Mouse (Mus musculus) cerebellum, adult 2 months (tissue): ENCODE results near the gene Bnip2. TPM values are rescaled to one million over a fixed set of nuclear protein-coding genes. Genes with fewer than 3 reads are reported as not detected.

ENCODE experiments used
- DNase-seq, 2 experiments: peaks; one replicate each; pipeline ENCODE4 v3.0.0; 2021
- H3K27ac ChIP-seq: fragments of 200-500 bp; 2 replicates; pipeline ENCODE4 v1.5.1; 2012; ENCODE audit warnings: low read length, control low read depth, inconsistent platforms; ENCODE audit not compliant: insufficient read depth
- H3K27me3 ChIP-seq: fragments of 200-500 bp; 2 replicates; pipeline ENCODE4 v1.6.1; 2012; ENCODE audit warnings: inconsistent platforms, mild to moderate bottlenecking, low read length, moderate library complexity; ENCODE audit not compliant: control insufficient read depth, insufficient read depth
- H3K4me1 ChIP-seq: fragments of 200-500 bp; 2 replicates; pipeline ENCODE4 v1.6.1; 2011; ENCODE audit warnings: low read length; ENCODE audit not compliant: control insufficient read depth, insufficient read depth
- H3K4me3 ChIP-seq: fragments of 200-500 bp; replicated peaks from 2 replicates; pipeline ENCODE3; 2011; ENCODE audit warnings: mild to moderate bottlenecking, low read depth, low read length, control low read depth; ENCODE audit not compliant: insufficient read depth
- CTCF ChIP-seq: fragments of 200-500 bp; IDR thresholded peaks from 2 replicates; pipeline ENCODE4 v1.5.1; 2011; ENCODE audit warnings: low read depth, mild to moderate bottlenecking, control low read depth, low read length, moderate library complexity, borderline replicate concordance; ENCODE audit not compliant: insufficient read depth
- POLR2A ChIP-seq: fragments of 200-500 bp; IDR thresholded peaks from 2 replicates; pipeline ENCODE4 v1.6.1; 2011; ENCODE audit warnings: low read length, control low read depth, borderline replicate concordance; ENCODE audit not compliant: insufficient read depth
- WGBS: fragments of 180-500 bp; shearing (Covaris S2); methylation state at CpG from one replicate; pipeline ENCODE4 v1.1.7; 2018; 5-methylcytosine and 5-hydroxymethylcytosine counted together
- polyA plus RNA-seq: library from polyadenylated mRNA; depleted of rRNA; stranded (reverse); fragments of >200 nt; gene quantifications from 2 replicates; pipeline ENCODE4 v1.2.3, GENCODE M21; 2012

Bnip2 gene
- polyA plus RNA-seq, 1 experiment, result 43.7 TPM

- 93% methylated on average over 1 of the region's 1 CpGs for WGBS
- no peak for DNase-seq
- H3K4me3 ChIP-seq, result no peak overlapping the region
- no peak for TF ChIP-seq CTCF
- TF ChIP-seq POLR2A, result no peak
- no peaks in the 10 kb centered on the region for H3K27me3 ChIP-seq
- H3K27ac ChIP-seq, result no peak overlapping the region
- H3K4me1 ChIP-seq, result no peaks in the 10 kb centered on the region
Observed at GRCm38 (mm10) chr9:69999318-69999717, 10.1 kb downstream of the Bnip2 start.

- no peaks in the 10 kb centered on the region for H3K4me1 ChIP-seq
- no peak for DNase-seq
- TF ChIP-seq POLR2A (no peak), CTCF (no peak)
- H3K4me3 ChIP-seq, result no peak overlapping the region
- H3K27ac ChIP-seq, result no peak overlapping the region
- WGBS, result 89% methylated on average over 10 of the region's 10 CpGs
- no peaks in the 10 kb centered on the region for H3K27me3 ChIP-seq
Observed at GRCm38 (mm10) chr9:70003516-70003915, 14.2 kb downstream of the Bnip2 start.

- WGBS, result 81% methylated on average over 5 of the region's 5 CpGs
- Histone ChIP-seq H3K4me3 (no peak overlapping the region), H3K4me1 (no peaks in the 10 kb centered on the region), H3K27me3 (no peaks in the 10 kb centered on the region), H3K27ac (no peak overlapping the region)
- no peak for DNase-seq
- TF ChIP-seq CTCF (no peak), POLR2A (no peak)
Observed at GRCm38 (mm10) chr9:70006984-70007383, 17.7 kb downstream of the Bnip2 start.

- no peak overlapping the region for H3K27ac ChIP-seq
- no peak overlapping the region for H3K4me3 ChIP-seq
- 72% methylated on average over 14 of the region's 14 CpGs for WGBS
- H3K27me3 ChIP-seq, result no peaks in the 10 kb centered on the region
- TF ChIP-seq CTCF (no peak), POLR2A (no peak)
- H3K4me1 ChIP-seq, result no peaks in the 10 kb centered on the region
- DNase-seq, result no peak
Observed at GRCm38 (mm10) chr9:70007506-70008248, 18.4 kb downstream of the Bnip2 start.

GRCm38 (mm10) chr9:70009754-70010304 lies 20.6 kb downstream of the Bnip2 start:
- Histone ChIP-seq H3K4me3 (no peak overlapping the region), H3K27ac (no peak overlapping the region), H3K27me3 (no peaks in the 10 kb centered on the region), H3K4me1 (no peaks in the 10 kb centered on the region; the same call in 1 of the 2 replicates)
- TF ChIP-seq POLR2A, result no peak
- TF ChIP-seq CTCF, result no peak
- 90% methylated on average over 8 of the region's 8 CpGs for WGBS
- DNase-seq, result no peak

- Histone ChIP-seq H3K27me3 (no peaks in the 10 kb centered on the region), H3K27ac (no peak overlapping the region), H3K4me3 (no peak overlapping the region), H3K4me1 (no peaks in the 10 kb centered on the region; the same call in 1 of the 2 replicates)
- WGBS, result 96% methylated on average over 5 of the region's 5 CpGs
- TF ChIP-seq POLR2A (no peak), CTCF (no peak)
- no peak for DNase-seq
Observed at GRCm38 (mm10) chr9:70010781-70011473, 21.7 kb downstream of the Bnip2 start.

GRCm38 (mm10) chr9:70011537-70012407 lies 22.5 kb downstream of the Bnip2 start:
- H3K27me3 ChIP-seq, result no peaks in the 10 kb centered on the region
- H3K27ac ChIP-seq, result no peak overlapping the region
- 60% methylated on average over 14 of the region's 14 CpGs for WGBS
- no peak for DNase-seq
- no peak for TF ChIP-seq POLR2A
- no peaks in the 10 kb centered on the region; the same call in 1 of the 2 replicates for H3K4me1 ChIP-seq
- H3K4me3 ChIP-seq, result peak overlapping the region; percentile 72
